Mouse (Mus musculus): Measurements from ENCODE around the gene Olfm3.

DNA sequence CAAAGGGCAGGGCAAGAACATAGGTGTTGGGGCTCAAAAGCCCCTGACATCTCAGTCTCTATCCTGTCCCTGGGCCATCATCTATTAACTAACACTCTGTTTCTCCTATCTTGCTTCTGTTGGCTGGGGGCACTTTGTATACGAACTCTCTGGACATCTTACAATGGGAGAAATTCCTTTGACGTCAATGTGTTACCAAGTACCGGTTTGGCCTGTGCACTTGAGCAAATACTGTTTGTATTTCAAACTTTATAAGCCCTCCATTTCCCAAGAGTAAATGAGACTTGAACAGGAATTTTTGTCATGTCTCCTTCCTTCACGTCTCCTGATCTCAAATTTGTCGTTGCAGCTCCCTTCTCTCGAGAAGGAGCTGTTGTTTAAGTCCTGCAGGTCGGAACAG lies 270.7 kb downstream of the Olfm3 start:
- TF ChIP-seq CTCF (IDR thresholded peaks at IDR 0.05; ENCODE audit: borderline replicate concordance, insufficient read depth, low read depth, low read length) (no peak), POLR2A (IDR thresholded peaks at IDR 0.05; ENCODE audit: borderline replicate concordance, insufficient read depth, low read length) (no peak)
